Mouse (Mus musculus) myocyte (in vitro differentiated cells): ENCODE results near the gene Brd4.
A peak's percentile ranks its signal among the peaks of the same experiment; 100 is the strongest.

Experiments used
- MAX ChIP-seq: IDR thresholded peaks from one replicate; pipeline ENCODE4 v1.6.1; 2011; ENCODE audit warnings: low read depth, mild to moderate bottlenecking, control low read depth
- MYOD1 ChIP-seq, 3 experiments: IDR thresholded peaks; one replicate each; pipeline ENCODE4 v1.6.1; 2011; ENCODE audit warnings: control low read depth in 2 of 3, low read depth in 2 of 3, mild to moderate bottlenecking in 2 of 3, moderate library complexity in 1 of 3; ENCODE audit not compliant: insufficient read length in 2 of 3, control insufficient read depth in 1 of 3
- POLR2A ChIP-seq: IDR thresholded peaks from one replicate; pipeline ENCODE4 v1.6.1; 2011; ENCODE audit warnings: low read depth, mild to moderate bottlenecking, control low read depth, moderate library complexity; ENCODE audit not compliant: insufficient read length
- SRF ChIP-seq: IDR thresholded peaks from one replicate; pipeline ENCODE4 v1.6.1; 2011; ENCODE audit warnings: low read depth; ENCODE audit not compliant: control insufficient read depth, insufficient read length
- TCF12 ChIP-seq: IDR thresholded peaks from one replicate; pipeline ENCODE4 v1.6.1; 2011; ENCODE audit warnings: mild to moderate bottlenecking, control low read depth; ENCODE audit not compliant: poor library complexity, insufficient read depth, severe bottlenecking
- USF1 ChIP-seq: IDR thresholded peaks from one replicate; pipeline ENCODE4 v1.6.1; 2011; ENCODE audit warnings: low read depth, mild to moderate bottlenecking, control low read depth, moderate library complexity

GRCm38 (mm10) chr17:32169518-32170225, 114.8 kb downstream of the Brd4 start:
- TF ChIP-seq USF1 (no peak), POLR2A (no peak), MYOD1 (IDR thresholded peaks at IDR 0.05; ENCODE audit: control insufficient read depth in 1 of 3, insufficient read length in 2 of 3, low read depth in 2 of 3) (peak; percentile 12 to 81 (median 75)), MAX (no peak), TCF12 (no peak), SRF (no peak)
